In genomic region chr4:54636986-54637641, GRCm38 (mm10) we compare ENCODE assay signal across 19 mouse cellular contexts.
A peak's percentile ranks its signal among the peaks of the same experiment; 100 is the strongest.
DNase-seq lines count a peak whose midpoint lies in the region; ATAC-seq and TF ChIP-seq lines count a peak whose summit lies in the region.
"Had no signal": no experiment of that assay in that cellular context is flagged by ENCODE, and none has a peak within 500 bp of the region (broad histone marks: within the 10 kb centered on the region; RNA-seq: fewer than 3 reads in every experiment).

No protein-coding gene starts in this region.

- no peaks in the 10 kb centered on the region for H3K4me1 ChIP-seq in forebrain, embryonic 16.5 days (replicated peaks; ENCODE audit: control insufficient read depth, insufficient read depth, low read length)
- no peaks in the 10 kb centered on the region for H3K4me1 ChIP-seq in forebrain, embryonic 11.5 days (replicated peaks; ENCODE audit: control insufficient read depth, insufficient read depth, low read length)
- peaks cover 3% of the 10 kb centered on the region; the same call in 1 of the 2 replicates for H3K4me1 ChIP-seq in liver, adult 2 months (ENCODE audit: control insufficient read depth, insufficient read depth, low read length)
- H3K4me1 ChIP-seq in hindbrain, embryonic 13.5 days (replicated peaks): 0 out of 2 replicates have a peak, but pooled peaks cover 4% of the 10 kb centered on the region
- H3K4me1 ChIP-seq in midbrain, postnatal 0 days (ENCODE audit: insufficient read depth, low read length): no peaks in the 10 kb centered on the region
- H3K4me1 ChIP-seq: embryonic facial prominence, embryonic 15.5 days; heart, embryonic 13.5 days; limb, embryonic 13.5 days had no signal

- 15% methylated on average over 3 of the region's 3 CpGs for whole genome bisulfite sequencing in forebrain, embryonic 16.5 days
- WGBS in forebrain, embryonic 11.5 days: 44% methylated on average over 3 of the region's 3 CpGs
- 35% methylated on average over 3 of the region's 3 CpGs for WGBS in liver, adult 2 months
- 22% methylated on average over 3 of the region's 3 CpGs for WGBS in hindbrain, embryonic 13.5 days
- WGBS in midbrain, postnatal 0 days: 24% methylated on average over 3 of the region's 3 CpGs

- peak; percentile 63; the same call in 1 of the 2 replicates for ATAC-seq in forebrain, embryonic 16.5 days
- no peak for ATAC-seq in forebrain, embryonic 11.5 days (replicated peaks; ENCODE audit: low FRiP score)
- peak; percentile 90 for ATAC-seq in hindbrain, embryonic 13.5 days (ENCODE audit: low FRiP score)
- peak; percentile 85 for ATAC-seq in midbrain, postnatal 0 days (ENCODE audit: low FRiP score)
- no peak for ATAC-seq in CD4-positive, CD25-positive, alpha-beta regulatory T cell, adult 4 months

- H3K9me3 ChIP-seq in forebrain, embryonic 16.5 days (ENCODE audit: control insufficient read depth, low read length): no peaks in the 10 kb centered on the region
- no peaks in the 10 kb centered on the region for H3K9me3 ChIP-seq in forebrain, embryonic 11.5 days (ENCODE audit: control insufficient read depth, low read length)
- no peaks in the 10 kb centered on the region for H3K9me3 ChIP-seq in hindbrain, embryonic 13.5 days
- no peaks in the 10 kb centered on the region for H3K9me3 ChIP-seq in midbrain, postnatal 0 days (ENCODE audit: low read length)
- H3K9me3 ChIP-seq: embryonic facial prominence, embryonic 15.5 days; heart, embryonic 13.5 days; limb, embryonic 13.5 days had no signal

- TF ChIP-seq POLR2A in liver, adult 2 months (IDR thresholded peaks at IDR 0.05; ENCODE audit: extremely low read depth, insufficient read depth, low read length): no peak

- no peak overlapping the region for H3K4me3 ChIP-seq in forebrain, embryonic 16.5 days (replicated peaks; ENCODE audit: low read length)
- no peak overlapping the region for H3K4me3 ChIP-seq in forebrain, embryonic 11.5 days (ENCODE audit: low read depth, low read length)
- no peak overlapping the region for H3K4me3 ChIP-seq in liver, adult 2 months (ENCODE audit: insufficient read depth, low read depth, low read length)
- H3K4me3 ChIP-seq in hindbrain, embryonic 13.5 days: no peak overlapping the region
- no peak overlapping the region for H3K4me3 ChIP-seq in midbrain, postnatal 0 days (ENCODE audit: low read depth, low read length)
- H3K4me3 ChIP-seq: embryonic facial prominence, embryonic 15.5 days; heart, embryonic 13.5 days; limb, embryonic 13.5 days had no signal

- no peaks in the 10 kb centered on the region for H3K79me2 ChIP-seq in liver, adult 2 months (ENCODE audit: control insufficient read depth, insufficient read depth, low read length)

- H3K4me2 ChIP-seq in forebrain, embryonic 16.5 days (ENCODE audit: low read length): no peak overlapping the region
- no peak overlapping the region for H3K4me2 ChIP-seq in forebrain, embryonic 11.5 days (ENCODE audit: low read depth, low read length, severe bottlenecking)
- H3K4me2 ChIP-seq in hindbrain, embryonic 13.5 days: no peak overlapping the region
- H3K4me2 ChIP-seq in midbrain, postnatal 0 days (ENCODE audit: low read depth, low read length, poor library complexity, severe bottlenecking): no peak overlapping the region
- H3K4me2 ChIP-seq: embryonic facial prominence, embryonic 15.5 days; heart, embryonic 13.5 days; limb, embryonic 13.5 days had no signal

- H3K27ac ChIP-seq in forebrain, embryonic 16.5 days (ENCODE audit: low read length): no peak overlapping the region
- no peak overlapping the region for H3K27ac ChIP-seq in forebrain, embryonic 11.5 days (ENCODE audit: low read depth, low read length)
- H3K27ac ChIP-seq in liver, adult 2 months (replicated peaks; ENCODE audit: insufficient read depth, low read depth, low read length): no peak overlapping the region
- no peak overlapping the region for H3K27ac ChIP-seq in hindbrain, embryonic 13.5 days
- H3K27ac ChIP-seq in midbrain, postnatal 0 days (ENCODE audit: low read depth, low read length): no peak overlapping the region
- H3K27ac ChIP-seq: embryonic facial prominence, embryonic 15.5 days; heart, embryonic 13.5 days; limb, embryonic 13.5 days had no signal

- DNase-seq in forebrain, embryonic 11.5 days (ENCODE audit: low spot score): no peak
- peak; percentile 77 for DNase-seq in liver, adult 2 months (ENCODE audit: extremely low read depth, low read depth, low spot score)
- DNase-seq in liver: no peak
- DNase-seq in midbrain, postnatal 0 days (ENCODE audit: low spot score): peak; percentile 78
- no peak for DNase-seq in thymus, postnatal 25 days
- DNase-seq: adrenal gland, adult 2 months; B cell, adult 2 months; cerebellum, adult 8-10 months; gastrocnemius, postnatal 36 days; kidney, adult 2 months; kidney, postnatal 4 days; lung, adult 2 months; lung, postnatal 4 days had no signal

- no peaks in the 10 kb centered on the region for H3K27me3 ChIP-seq in forebrain, embryonic 16.5 days (replicated peaks; ENCODE audit: control insufficient read depth, insufficient read depth, low read length)
- H3K27me3 ChIP-seq in forebrain, embryonic 11.5 days (ENCODE audit: control insufficient read depth, insufficient read depth, low read length): no peaks in the 10 kb centered on the region
- H3K27me3 ChIP-seq in liver, adult 2 months (ENCODE audit: control insufficient read depth, insufficient read depth, low read length): no peaks in the 10 kb centered on the region
- H3K27me3 ChIP-seq in hindbrain, embryonic 13.5 days: no peaks in the 10 kb centered on the region
- no peaks in the 10 kb centered on the region for H3K27me3 ChIP-seq in midbrain, postnatal 0 days (ENCODE audit: insufficient read depth, low read length)
- H3K27me3 ChIP-seq: embryonic facial prominence, embryonic 15.5 days; heart, embryonic 13.5 days; limb, embryonic 13.5 days had no signal

- no peak overlapping the region for H3K9ac ChIP-seq in forebrain, embryonic 16.5 days (replicated peaks; ENCODE audit: low read depth, low read length)
- H3K9ac ChIP-seq in forebrain, embryonic 11.5 days (ENCODE audit: low read length): no peak overlapping the region
- no peak overlapping the region for H3K9ac ChIP-seq in liver, adult 2 months (ENCODE audit: low read depth, low read length)
- no peak overlapping the region for H3K9ac ChIP-seq in hindbrain, embryonic 13.5 days
- H3K9ac ChIP-seq in midbrain, postnatal 0 days (replicated peaks; ENCODE audit: low read length, poor library complexity, severe bottlenecking): no peak overlapping the region
- H3K9ac ChIP-seq: embryonic facial prominence, embryonic 15.5 days; heart, embryonic 13.5 days; limb, embryonic 13.5 days had no signal

- TF ChIP-seq CTCF in liver, adult 2 months (IDR thresholded peaks at IDR 0.05; ENCODE audit: low read depth, low read length): no peak
- no peak for TF ChIP-seq CTCF in midbrain, postnatal 0 days (IDR thresholded peaks at IDR 0.05)

- H3K36me3 ChIP-seq in forebrain, embryonic 16.5 days (ENCODE audit: control insufficient read depth, insufficient read depth): no peaks in the 10 kb centered on the region
- no peaks in the 10 kb centered on the region for H3K36me3 ChIP-seq in forebrain, embryonic 11.5 days (ENCODE audit: control insufficient read depth, insufficient read depth, low read length)
- H3K36me3 ChIP-seq in liver, adult 2 months (ENCODE audit: control insufficient read depth, insufficient read depth, low read length): no peaks in the 10 kb centered on the region
- no peaks in the 10 kb centered on the region for H3K36me3 ChIP-seq in hindbrain, embryonic 13.5 days
- no peaks in the 10 kb centered on the region for H3K36me3 ChIP-seq in midbrain, postnatal 0 days (ENCODE audit: insufficient read depth, low read length)
- H3K36me3 ChIP-seq: embryonic facial prominence, embryonic 15.5 days; heart, embryonic 13.5 days; limb, embryonic 13.5 days had no signal

Comparison
In these comparisons a context has a peak if more than half of its experiments do, and no peak if none do; other contexts are left out.
1. ATAC-seq: peak in forebrain, embryonic 16.5 days (single experiment), hindbrain, embryonic 13.5 days (single experiment) and midbrain, postnatal 0 days (single experiment); none in forebrain, embryonic 11.5 days (single experiment) and CD4-positive, CD25-positive, alpha-beta regulatory T cell, adult 4 months (single experiment).
2. DNase-seq: peak in liver, adult 2 months (single experiment) and midbrain, postnatal 0 days (single experiment); none in forebrain, embryonic 11.5 days (single experiment), liver (single experiment) and thymus, postnatal 25 days (single experiment).